Mouse (Mus musculus): ENCODE results near the gene Gpank1. TPM values are rescaled to one million over a fixed set of nuclear protein-coding genes. Genes with fewer than 3 reads are reported as not detected.

Gpank1 gene
- total and polyA plus RNA-seq, 3 experiments, result 6.8 to 9.5 (median 8.5) TPM

DNA sequence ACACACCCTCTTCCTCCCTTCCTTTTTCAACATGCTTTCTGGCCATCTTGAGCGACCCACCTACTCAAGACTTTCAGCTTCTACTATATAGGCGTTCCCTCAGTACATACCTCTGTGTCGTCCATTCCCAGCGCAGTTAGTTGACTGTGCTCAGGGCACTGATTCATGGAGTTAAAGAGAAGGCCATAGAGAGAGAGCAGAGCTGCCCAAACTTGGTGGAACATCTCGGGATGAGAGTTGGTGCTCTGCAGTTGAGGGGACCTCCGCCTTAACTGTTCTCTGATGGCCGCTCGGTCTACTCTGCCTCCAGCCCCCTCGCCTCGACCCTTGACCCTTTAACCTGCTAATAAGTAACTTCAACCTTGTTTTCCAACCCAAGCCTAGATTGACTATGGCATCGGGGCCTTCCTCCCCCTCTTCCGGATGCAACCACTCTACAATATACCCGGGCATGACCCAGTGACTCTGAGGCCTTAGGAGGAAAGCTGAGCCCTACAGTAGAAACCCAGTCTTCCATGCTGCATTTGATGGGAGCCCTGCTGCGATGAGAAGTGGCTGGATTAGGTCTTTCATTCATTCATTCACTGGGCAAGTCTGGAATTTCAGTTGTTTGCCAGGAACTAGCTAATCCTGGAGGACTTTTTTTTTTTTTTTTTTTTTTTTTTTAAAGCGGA lies 10.4 kb downstream of the Gpank1 start, which contains the start of gene Apom:
TSS of gene Apom (minus strand) at position 551 of the 674 bp plus-strand sequence.
- Histone ChIP-seq H3K4me3 (no peak within 1 kb of the TSS), H3K79me2 (replicated peaks; ENCODE audit: control insufficient read depth, insufficient read depth, low read length) (peaks cover 3% of the 10 kb centered on the region), H3K36me3 (ENCODE audit: control insufficient read depth, insufficient read depth, low read length) (no peaks in the 10 kb centered on the region), H3K4me1 (ENCODE audit: control insufficient read depth, insufficient read depth, low read length) (peaks cover 3% of the 10 kb centered on the region), H3K9ac (ENCODE audit: low read depth, low read length) (no peak within 1 kb of the TSS), H3K27ac (no peak within 1 kb of the TSS), H3K27me3 (ENCODE audit: control insufficient read depth, insufficient read depth, low read length) (no peaks in the 10 kb centered on the region)
- 78% methylated on average over 15 of the region's 15 CpGs for WGBS
- intact Hi-C loops (cut with DNase I), result no loop called here
- TF ChIP-seq EP300 (IDR thresholded peaks at IDR 0.05; ENCODE audit: insufficient read depth, low read depth, low read length) (no peak), POLR2A (IDR thresholded peaks at IDR 0.05; ENCODE audit: insufficient read depth, low read depth, low read length) (no peak), CTCF (IDR thresholded peaks at IDR 0.05) (no peak)
- no peak for DNase-seq

DNA sequence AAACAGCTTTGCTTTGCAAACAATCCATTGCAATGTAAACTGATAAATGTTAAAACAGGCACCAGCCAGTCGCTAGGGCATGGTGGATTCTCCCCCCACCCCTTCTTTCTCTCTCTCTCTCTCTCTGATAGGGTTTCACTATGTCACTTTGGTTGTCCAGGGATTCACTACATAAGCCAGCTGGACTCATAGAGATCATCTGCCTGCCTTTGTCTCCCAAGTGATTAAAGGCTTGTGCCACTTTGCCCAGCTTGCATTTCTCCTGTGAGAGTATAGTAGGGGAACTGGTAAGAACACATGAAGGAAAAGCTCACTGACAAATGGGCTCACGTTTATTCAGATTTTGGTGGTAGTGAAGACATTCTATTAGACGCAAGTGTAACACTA lies 10.9 kb downstream of the Gpank1 start:
- Histone ChIP-seq H3K27ac (no peak overlapping the region), H3K4me1 (ENCODE audit: control insufficient read depth, insufficient read depth, low read length) (peaks cover 3% of the 10 kb centered on the region), H3K9ac (ENCODE audit: low read depth, low read length) (no peak overlapping the region), H3K4me3 (no peak overlapping the region), H3K79me2 (replicated peaks; ENCODE audit: control insufficient read depth, insufficient read depth, low read length) (peaks cover 3% of the 10 kb centered on the region), H3K36me3 (ENCODE audit: control insufficient read depth, insufficient read depth, low read length) (no peaks in the 10 kb centered on the region), H3K27me3 (ENCODE audit: control insufficient read depth, insufficient read depth, low read length) (no peaks in the 10 kb centered on the region)
- no peak for DNase-seq
- TF ChIP-seq EP300 (IDR thresholded peaks at IDR 0.05; ENCODE audit: insufficient read depth, low read depth, low read length), result no peak
- TF ChIP-seq CTCF (IDR thresholded peaks at IDR 0.05), result no peak
- TF ChIP-seq POLR2A (IDR thresholded peaks at IDR 0.05; ENCODE audit: insufficient read depth, low read depth, low read length), result no peak
- 65% methylated on average over 3 of the region's 3 CpGs for WGBS
- intact Hi-C loops (cut with DNase I), result no loop called here

DNA sequence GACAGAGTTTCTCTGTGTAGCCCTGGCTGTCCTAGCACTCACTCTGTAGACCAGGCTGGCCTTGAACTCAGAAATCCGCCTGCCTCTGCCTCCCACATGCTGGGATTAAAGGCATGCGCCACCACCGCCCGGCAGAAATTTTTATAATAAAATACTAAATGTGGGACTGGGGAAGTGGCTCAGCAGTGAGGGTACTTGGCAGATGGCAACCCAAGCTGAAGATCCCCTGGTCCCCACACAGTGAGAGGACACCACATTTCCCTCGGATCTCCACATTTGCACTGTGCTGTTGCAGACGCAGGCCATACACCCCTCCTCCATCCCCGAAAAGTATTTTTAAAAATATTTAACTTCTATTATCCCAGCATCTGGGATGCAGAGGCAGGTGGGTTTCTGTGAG lies 12.3 kb downstream of the Gpank1 start:
- H3K9ac ChIP-seq (ENCODE audit: low read depth, low read length), result no peak overlapping the region

DNA sequence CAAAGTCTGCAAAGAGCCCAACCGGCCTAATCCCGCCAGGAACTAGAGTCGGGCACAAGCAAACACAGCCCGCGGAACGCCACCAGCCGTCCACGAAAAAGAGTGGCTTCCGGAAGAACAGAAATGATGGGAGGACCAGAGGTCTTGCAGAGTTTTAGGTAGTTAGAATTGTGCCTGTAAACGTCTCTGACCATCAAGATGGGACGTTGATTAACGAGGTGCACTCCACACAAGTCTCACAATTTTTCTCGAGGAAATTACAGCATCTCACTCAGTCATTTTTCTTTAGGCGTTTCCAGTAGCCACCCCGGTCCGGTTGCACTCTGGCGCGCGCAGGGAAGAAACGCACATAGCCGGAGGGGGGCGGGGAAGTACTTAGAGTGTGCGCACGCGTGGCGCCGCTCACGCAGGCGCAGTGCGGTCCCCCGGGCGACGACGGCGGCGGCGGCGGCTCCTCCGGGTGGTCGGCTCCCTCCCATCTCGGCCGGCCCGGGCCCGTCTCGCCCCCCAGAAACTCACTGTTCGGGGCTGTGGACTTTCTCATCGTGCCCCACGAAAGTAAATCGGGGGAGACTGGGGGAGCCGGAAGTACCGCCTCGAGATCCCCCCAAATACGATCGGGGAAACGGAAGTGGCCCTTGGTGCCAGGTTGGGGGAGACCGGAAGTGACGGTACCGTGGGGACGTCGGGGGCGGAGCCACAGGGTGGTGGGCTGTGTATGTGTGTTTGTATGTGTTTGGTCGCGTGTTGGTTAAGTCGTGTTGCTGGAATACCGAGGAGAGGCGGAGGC lies 13.7 kb downstream of the Gpank1 start, which contains the start of gene Bag6:
TSS of gene Bag6 (plus strand) at position 378 of the 790 bp plus-strand sequence.
- H3K4me3 ChIP-seq, result peak within 1 kb of the TSS; percentile 75
- H3K9ac ChIP-seq (ENCODE audit: low read depth, low read length), result peak within 1 kb of the TSS; percentile 89
- TF ChIP-seq CTCF (IDR thresholded peaks at IDR 0.05), result peak; percentile 12; the same call in 1 of the 2 replicates
- TF ChIP-seq POLR2A (IDR thresholded peaks at IDR 0.05; ENCODE audit: insufficient read depth, low read depth, low read length), result peak; percentile 65
- TF ChIP-seq EP300 (IDR thresholded peaks at IDR 0.05; ENCODE audit: insufficient read depth, low read depth, low read length), result peak; percentile 66
- peak within 1 kb of the TSS; percentile 95 for H3K27ac ChIP-seq
- no peaks in the 10 kb centered on the region for H3K36me3 ChIP-seq (ENCODE audit: control insufficient read depth, insufficient read depth, low read length)
- peak; percentile 96 for DNase-seq
- peaks cover 3% of the 10 kb centered on the region for H3K4me1 ChIP-seq (ENCODE audit: control insufficient read depth, insufficient read depth, low read length)
- H3K27me3 ChIP-seq (ENCODE audit: control insufficient read depth, insufficient read depth, low read length), result no peaks in the 10 kb centered on the region
- peaks cover 4% of the 10 kb centered on the region for H3K79me2 ChIP-seq (replicated peaks; ENCODE audit: control insufficient read depth, insufficient read depth, low read length)
- intact Hi-C loops (cut with DNase I), result loop anchor here (2.0 kb wide), 1 partner anchor 14 kb away; the partner anchor contains the start of gene Gpank1
- WGBS, result under 1% methylated on average over 66 of the region's 66 CpGs

More for the DNA sequence above, 12.3 kb downstream of the Gpank1 start:
- no peaks in the 10 kb centered on the region for H3K27me3 ChIP-seq (ENCODE audit: control insufficient read depth, insufficient read depth, low read length)
- no peak for DNase-seq
- intact Hi-C loops (cut with DNase I), result no loop called here
- H3K4me3 ChIP-seq, result no peak overlapping the region
- H3K36me3 ChIP-seq (ENCODE audit: control insufficient read depth, insufficient read depth, low read length), result no peaks in the 10 kb centered on the region
- TF ChIP-seq CTCF (IDR thresholded peaks at IDR 0.05), result no peak
- no peak for TF ChIP-seq POLR2A (IDR thresholded peaks at IDR 0.05; ENCODE audit: insufficient read depth, low read depth, low read length)
- no peak for TF ChIP-seq EP300 (IDR thresholded peaks at IDR 0.05; ENCODE audit: insufficient read depth, low read depth, low read length)
- H3K27ac ChIP-seq, result no peak overlapping the region
- WGBS, result 91% methylated on average over 7 of the region's 7 CpGs
- peaks cover 3% of the 10 kb centered on the region for H3K79me2 ChIP-seq (replicated peaks; ENCODE audit: control insufficient read depth, insufficient read depth, low read length)
- H3K4me1 ChIP-seq (ENCODE audit: control insufficient read depth, insufficient read depth, low read length), result peaks cover 3% of the 10 kb centered on the region

DNA sequence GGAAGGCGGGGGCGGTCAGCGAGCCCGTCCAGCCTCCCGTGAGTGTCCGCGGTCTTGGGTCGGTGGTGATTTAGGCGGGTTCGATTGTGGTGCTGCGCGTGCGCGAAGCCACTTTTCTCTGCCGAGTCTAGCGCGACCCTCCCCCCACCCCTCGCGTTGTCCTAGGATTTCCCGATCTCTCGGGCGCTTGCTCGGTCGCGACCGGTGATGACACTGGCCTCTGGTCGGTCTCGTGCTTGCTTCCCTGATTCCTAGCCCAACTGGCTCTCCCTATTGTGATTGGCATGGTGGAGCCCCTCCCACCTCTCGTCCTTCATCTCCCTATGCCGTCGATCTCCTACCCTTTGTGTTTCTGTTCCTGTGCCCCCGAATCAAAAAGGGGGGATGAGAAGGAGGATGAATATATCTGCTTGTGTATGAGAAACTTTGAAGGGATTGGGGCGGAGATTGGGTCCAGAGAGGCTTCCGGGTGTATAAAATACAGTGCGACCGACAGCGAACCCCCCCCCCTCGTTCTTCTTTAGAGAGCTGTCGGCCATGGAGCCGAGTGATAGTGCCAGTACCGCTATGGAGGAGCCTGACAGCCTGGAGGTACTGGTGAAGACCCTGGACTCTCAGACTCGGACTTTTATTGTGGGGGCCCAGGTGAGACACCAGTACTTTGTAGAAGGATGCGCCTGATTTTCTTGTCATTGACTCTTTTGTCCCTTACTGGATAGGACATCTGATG lies 14.5 kb downstream of the Gpank1 start:
- no peaks in the 10 kb centered on the region for H3K27me3 ChIP-seq (ENCODE audit: control insufficient read depth, insufficient read depth, low read length)
- peaks cover 3% of the 10 kb centered on the region for H3K4me1 ChIP-seq (ENCODE audit: control insufficient read depth, insufficient read depth, low read length)
- H3K36me3 ChIP-seq (ENCODE audit: control insufficient read depth, insufficient read depth, low read length), result no peaks in the 10 kb centered on the region
- no peak for DNase-seq
- intact Hi-C loops (cut with DNase I), result loop anchor here (2.0 kb wide), 2 partner anchors 15 to 27 kb away; partner anchors contain the start of gene Gpank1
- peak overlapping the region; percentile 75 for H3K4me3 ChIP-seq
- no peak for TF ChIP-seq CTCF (IDR thresholded peaks at IDR 0.05)
- TF ChIP-seq POLR2A (IDR thresholded peaks at IDR 0.05; ENCODE audit: insufficient read depth, low read depth, low read length), result no peak
- TF ChIP-seq EP300 (IDR thresholded peaks at IDR 0.05; ENCODE audit: insufficient read depth, low read depth, low read length), result no peak
- H3K27ac ChIP-seq, result peak overlapping the region; percentile 95
- peaks cover 6% of the 10 kb centered on the region for H3K79me2 ChIP-seq (replicated peaks; ENCODE audit: control insufficient read depth, insufficient read depth, low read length)
- WGBS, result under 1% methylated on average over 43 of the region's 43 CpGs
- peak overlapping the region; percentile 89 for H3K9ac ChIP-seq (ENCODE audit: low read depth, low read length)

Data from heart, adult 2 months (tissue).